Mouse (Mus musculus): ENCODE measurements around the gene Elp1.

Gene Elp1

DNA sequence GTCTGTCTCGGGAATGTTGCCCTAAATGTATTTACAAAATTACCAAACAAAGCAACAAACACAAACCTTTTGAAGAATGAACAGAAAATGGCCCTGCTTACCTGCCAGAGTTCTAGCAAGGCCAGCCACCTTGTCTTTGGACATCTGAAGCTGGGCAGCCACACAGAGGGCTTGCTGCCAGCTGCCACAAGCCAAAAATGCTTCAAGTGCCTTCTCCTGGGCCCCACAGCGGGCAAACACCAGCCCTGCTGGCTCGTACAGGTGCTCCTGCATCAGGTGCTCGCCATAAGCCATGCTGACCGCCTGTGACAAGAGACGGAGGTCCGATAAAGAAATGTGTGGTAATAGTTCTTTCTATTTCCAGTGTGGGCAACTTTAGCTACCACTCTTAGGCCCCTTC lies 33.2 kb downstream of the Elp1 start:
- DNase-seq (ENCODE audit: low spot score in 2 of 2): no peak

DNA sequence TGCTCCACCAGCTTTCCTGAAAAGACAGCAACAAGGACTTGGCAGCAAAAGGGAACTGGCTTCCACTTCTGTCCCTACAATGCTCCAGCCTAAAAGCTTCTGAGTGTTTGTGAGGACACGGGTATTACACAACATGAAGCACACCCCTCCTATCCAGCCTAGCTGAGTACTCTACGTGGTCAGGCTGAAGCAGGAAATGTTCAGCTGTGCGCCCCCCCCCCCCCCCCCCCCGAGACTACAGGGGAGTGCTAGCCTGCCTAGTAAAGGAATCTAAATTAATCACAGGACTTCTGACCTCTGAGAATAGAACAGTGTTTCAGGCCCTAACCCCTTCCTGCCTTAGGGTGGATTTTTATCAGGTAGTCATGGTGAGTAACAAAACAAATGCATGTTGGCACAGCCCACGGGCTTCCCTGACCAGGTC lies 34.3 kb downstream of the Elp1 start:
- no peak for DNase-seq (ENCODE audit: low spot score in 2 of 2)

DNA sequence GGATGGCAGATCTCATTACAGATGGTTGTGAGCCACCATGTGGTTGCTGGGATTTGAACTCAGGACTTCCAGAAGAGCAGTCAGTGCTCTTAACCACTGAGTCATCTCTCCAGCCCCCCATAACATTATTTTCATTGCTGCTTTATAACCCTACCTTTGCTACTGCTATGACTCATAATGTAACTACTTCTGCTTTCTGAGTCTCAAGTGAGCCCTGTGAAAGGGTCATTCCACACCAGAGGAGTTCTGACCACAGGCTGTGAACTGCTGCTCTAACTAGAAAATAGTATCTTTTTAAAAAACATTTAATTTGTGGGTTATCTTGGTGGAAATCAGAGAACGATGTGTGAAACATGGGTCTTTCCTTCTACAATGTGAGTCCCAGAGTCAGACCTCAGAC lies 44.4 kb downstream of the Elp1 start:
- no peak for DNase-seq (ENCODE audit: low spot score in 2 of 2)

DNA sequence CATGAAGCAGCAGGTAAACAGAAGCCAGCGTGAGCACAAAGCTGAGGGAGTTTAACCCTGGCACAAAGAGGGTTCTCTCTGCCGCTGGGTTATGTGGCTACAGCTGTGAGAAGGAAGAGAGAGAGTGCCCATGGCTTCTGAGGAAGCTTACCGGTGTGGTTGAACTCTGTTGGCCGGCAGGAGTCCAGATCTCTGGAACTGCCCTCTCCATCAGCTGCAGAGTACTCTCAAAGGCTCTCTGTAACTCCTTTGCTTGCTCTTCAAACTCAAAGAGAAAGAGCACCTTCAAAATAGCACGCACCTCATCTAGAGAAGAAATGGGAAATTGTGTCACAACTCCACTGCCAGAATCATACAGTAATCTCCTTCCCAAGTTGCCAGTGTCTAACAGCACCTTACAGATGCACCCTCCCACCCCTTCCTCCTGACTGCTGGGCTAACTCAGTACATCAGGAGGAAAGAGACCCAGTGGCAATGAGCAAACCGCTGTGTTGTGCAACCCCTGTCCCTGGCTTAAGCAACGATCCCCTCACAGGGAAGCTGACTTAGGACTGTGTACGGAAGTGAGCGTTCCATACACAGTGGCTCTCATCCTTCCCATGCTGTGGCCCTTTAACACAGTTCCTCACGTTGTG lies 45.0 kb downstream of the Elp1 start:
- peak in 1 of 2 experiments; percentile 31 for DNase-seq (ENCODE audit: low spot score in 2 of 2)

DNA sequence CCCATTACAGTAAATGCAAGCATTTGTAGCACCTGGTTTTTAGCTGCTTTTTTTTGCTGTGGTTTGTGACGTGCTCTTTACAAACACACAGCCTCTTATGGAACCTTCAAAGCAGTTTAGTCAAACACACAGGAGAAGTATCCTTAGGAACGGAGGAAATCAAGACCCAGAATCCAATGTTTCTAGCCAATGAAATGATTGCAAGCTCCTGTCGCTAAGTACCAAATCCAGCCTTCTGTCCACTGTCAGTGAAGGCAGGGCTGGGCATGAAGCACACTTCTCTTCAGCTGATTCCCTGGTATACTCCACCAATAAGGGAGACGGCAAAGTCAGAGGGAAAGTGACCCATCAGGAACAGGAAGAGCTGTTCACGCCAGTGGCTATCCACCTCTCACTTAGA lies 46.1 kb downstream of the Elp1 start:
- no peak for DNase-seq (ENCODE audit: low spot score in 2 of 2)

DNA sequence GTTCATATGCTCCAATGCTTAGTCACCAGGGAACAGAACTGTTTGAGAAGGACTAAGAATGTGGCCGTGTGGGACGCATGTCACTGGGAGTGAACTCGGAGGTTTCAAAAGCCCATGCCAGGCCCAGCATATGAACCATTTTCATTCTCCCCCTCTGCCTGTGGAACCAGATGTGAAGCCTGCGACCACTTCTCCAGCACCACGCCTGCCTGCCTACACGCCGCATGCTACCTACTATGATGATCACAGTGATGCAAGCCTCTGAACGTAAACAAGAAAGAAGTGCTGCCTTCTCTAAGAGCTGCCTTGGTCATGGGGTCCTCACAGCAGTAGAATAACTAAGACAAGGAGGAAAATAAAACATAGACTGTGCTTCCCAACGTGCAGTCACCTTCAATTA lies 54.7 kb downstream of the Elp1 start:
- DNase-seq (ENCODE audit: low spot score in 2 of 2): no peak

DNA sequence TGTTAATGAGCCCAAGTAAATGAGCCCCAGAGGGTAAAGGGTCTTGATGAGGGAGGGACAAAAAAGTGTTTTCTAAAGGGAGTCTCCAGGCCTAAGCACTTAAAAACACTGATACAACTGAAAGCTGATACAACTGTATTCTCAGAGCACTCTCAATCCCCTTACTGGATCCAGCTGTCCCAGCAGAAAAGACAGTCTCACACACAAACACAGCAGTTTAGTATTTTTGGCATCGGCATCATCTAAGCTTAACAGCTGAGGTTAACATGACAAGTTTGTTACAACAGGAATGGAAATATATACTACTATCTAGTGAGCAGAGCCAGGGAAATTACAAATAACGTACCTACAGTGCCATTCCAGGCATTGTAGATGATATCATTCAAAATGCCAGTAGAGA lies 55.8 kb downstream of the Elp1 start:
- DNase-seq (ENCODE audit: low spot score in 2 of 2): no peak

DNA sequence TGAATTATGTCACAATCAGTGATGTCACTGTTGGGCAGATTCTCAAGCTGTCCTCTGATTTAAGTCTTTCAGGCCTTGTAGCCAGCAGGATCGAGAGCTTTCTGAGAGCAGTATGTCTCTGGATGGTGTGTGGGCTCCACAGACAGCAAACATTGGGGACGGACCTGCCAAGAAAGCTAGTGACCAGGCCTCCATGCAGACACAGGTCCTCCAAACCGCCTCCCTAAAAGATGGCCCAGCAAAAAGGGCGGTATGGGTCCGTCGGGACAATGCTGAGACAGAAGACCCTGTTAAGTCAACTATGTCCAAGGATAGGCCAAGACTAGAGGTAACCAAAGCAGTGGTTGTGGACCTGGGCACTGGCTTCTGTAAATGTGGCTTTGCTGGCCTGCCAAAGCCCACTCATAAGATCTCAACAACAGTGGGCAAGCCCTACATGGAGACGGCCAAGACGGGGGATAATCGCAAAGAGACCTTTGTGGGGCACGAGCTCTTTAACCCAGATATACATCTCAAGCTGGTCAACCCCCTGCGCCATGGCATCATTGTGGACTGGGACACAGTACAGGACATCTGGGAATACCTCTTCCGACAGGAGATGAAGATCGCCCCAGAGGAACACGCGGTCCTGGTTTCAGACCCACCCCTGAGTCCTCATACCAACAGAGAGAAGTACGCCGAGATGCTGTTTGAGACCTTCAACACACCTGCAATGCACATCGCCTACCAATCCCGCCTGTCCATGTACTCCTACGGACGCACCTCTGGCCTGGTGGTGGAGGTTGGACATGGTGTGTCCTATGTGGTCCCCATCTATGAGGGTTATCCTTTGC lies 58.6 kb downstream of the Elp1 start, which contains the start of gene Actl7a:
Actl7a (plus strand) TSS at position 51 of the 833 bp plus-strand sequence.
- DNase-seq (ENCODE audit: low spot score in 2 of 2): no peak

DNA sequence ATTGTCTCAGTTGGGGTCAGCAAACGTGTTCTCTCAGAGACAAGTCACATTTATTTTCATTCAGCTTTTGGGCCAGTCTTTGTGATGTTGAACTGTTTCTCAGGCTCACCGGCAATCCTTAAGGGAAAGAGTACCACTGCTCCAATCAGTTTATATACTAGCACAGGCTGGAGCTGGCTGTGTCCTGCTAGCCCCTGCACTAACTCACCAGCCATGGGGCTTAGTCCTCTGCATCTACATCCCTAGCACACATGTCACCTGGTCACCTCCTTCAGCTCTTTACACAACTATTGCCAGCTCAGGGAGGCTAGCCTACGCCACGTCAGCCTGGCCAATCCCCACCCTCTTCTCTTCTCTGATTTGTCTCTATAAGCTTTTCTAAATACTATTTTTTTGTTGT lies 59.4 kb downstream of the Elp1 start:
- no peak for DNase-seq (ENCODE audit: low spot score in 2 of 2)

DNA sequence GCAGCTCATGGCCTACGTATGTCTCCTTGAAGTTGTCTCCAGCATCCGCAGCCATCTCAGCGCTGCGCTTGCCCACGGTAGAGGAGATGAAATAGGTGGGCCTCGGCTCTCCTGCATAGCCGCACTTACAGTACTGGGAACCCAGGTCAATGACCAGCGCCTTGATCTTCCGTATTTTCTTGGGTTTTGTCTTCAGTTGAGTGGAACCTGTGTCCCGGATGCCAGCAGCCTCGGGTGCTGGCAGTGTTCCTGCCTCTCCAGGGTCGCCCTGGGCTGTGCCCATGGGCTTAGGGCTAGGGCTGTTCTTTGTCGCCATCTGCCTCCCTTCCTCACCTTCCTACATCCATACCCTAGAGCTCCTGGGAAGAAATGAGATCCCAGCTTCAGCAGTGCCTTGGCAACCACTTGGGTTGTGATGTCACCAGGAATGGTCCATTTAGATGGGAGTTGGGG lies 61.1 kb downstream of the Elp1 start, which contains the start of gene Actl7b:
Actl7b (minus strand) TSS at position 403 of the 453 bp plus-strand sequence.
- no peak for DNase-seq (ENCODE audit: low spot score in 2 of 2)

DNA sequence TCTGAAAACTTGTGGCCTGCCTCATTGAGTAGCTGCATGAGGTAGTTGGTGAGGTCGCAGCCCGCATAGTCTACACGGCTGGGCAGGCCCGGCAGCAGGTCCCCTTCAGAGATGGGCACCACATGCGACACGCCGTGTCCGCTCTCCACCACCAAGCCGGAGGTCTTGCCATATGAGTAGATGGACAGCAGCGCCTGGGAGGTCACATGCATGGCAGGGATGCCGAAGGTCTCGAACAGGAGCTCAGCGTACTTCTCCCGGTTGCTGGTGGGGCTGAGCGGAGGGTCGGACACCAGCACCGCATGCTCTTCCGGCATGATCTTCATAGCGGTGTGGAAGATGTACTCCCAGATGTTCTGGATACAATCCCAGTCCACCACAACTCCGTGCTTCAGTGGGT lies 61.5 kb downstream of the Elp1 start:
- no peak for DNase-seq (ENCODE audit: low spot score in 2 of 2)

DNA sequence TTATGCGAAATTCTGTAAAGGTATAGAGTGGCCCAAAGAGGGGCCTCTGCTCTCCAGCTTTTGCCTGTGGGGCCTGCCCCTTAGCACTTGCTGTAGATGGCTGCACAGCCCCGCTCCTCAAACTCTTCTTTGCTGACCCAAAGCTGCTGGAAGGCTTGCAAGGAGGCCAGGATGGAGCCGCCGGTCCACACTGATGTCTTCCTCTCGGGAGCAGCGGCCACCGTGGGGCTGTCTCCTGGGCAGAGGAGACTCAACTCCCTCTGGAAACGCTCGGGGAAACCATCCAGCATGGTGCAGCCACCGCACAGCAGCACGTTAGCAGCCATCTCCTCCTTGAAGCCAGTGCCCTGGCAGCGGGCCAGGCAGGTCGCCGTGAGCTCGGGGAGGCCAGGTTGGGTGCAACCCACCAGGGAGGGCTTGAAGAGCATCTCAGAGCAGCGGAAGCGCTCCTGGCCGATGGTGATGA lies 62.1 kb downstream of the Elp1 start, which contains the start of gene Gm26657:
Gm26657 (plus strand) TSS at position 51 of the 466 bp plus-strand sequence.
- no peak for DNase-seq (ENCODE audit: low spot score in 2 of 2)

DNA sequence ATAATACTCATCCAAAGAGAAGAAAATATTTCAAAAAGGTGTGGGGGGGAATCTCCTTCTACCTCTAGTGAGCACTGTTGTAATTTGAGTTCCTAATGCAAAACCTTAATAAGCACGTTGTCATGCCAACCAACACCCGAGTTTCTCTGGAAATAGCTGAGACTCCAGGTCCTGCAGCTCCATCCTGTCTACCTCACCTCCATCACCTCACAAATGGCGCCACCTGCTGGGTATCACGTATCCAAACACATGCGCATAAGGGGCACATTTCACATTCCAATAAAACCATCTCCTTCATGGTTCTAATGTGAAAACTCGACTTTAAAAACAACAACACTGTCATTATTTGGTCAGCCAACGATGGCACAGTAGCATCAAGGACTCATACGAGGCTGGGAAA lies 76.3 kb downstream of the Elp1 start:
- peak in 1 of 2 experiments; percentile 40 for DNase-seq (ENCODE audit: low spot score in 2 of 2)

DNA sequence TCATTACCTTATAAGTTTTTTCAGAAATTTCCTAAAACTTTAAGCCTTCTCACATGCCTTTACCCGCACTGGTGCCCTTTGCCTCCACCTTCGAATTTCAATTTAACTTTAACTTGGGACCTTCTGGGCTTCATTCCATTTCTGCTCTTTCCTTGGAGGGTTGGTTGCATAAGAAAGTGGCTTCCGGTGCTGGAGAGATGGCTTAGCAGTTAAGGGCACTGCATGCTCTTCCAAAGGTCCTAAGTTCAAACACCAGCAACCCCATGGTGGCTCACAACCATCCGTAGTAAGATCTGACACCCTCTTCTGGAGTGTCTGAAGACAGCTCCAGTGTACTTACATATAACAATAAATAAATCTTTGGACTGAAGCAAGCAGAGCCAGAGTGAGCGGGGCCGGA lies 78.9 kb downstream of the Elp1 start:
- DNase-seq (ENCODE audit: low spot score in 2 of 2): no peak

DNA sequence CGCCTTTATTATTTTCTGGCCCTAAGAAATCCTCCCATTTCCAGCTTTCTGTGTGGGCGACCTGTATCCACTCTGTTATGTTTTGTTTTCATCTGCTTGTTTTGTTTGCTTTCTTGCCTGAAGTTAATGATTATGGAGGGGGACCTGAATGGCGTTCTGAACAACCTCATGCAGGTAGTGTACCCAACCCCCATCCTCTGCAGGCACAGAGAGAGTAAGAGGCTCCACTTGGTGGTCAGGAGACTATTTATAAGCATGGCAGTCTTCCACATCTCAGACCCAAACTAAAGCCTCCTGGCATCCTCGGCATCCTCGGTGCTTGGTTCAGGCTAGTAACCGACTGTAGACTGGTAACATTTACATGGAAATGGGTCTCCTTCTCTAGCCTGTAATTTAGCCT lies 79.8 kb downstream of the Elp1 start:
- no peak for DNase-seq (ENCODE audit: low spot score in 2 of 2)

DNA sequence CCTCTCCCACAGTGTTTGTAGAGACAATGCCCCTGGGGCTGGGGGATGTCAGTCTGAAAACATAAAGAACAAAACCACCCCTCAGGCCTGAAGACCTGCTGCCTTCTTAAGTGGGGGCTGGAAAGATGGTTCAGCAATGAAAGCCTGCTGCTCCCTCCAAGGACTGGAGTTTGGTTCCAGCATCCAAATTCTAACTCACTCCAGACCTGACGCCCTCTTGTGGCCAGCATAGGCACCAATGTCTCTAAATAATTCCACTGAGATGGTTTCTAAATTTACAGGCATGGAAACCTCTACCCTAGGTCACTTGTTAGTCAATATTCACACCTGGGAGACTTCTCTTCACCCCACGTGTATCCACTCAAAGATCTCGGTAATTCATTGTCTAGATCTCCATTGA lies 80.7 kb downstream of the Elp1 start:
- peak in 1 of 2 experiments; percentile 35 for DNase-seq (ENCODE audit: low spot score in 2 of 2)

DNA sequence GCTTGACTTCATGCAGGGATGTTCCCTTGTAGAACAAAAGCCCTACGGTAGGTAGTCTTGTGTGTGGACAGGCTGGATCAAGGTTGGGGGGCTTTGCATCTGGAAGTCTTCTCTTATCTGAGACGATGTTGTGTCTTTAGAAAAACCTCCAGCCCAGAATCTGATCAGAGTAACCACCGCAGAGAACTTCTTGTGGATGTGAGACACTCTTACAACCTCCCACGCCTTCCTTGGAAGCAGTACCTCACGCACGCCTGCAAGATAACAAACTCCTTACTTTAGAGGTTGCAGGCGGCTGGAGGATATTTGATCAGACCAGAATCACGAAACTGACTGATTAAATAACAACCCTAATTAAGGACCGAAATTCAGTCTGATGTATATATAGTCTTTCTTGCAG lies 81.7 kb downstream of the Elp1 start:
- DNase-seq (ENCODE audit: low spot score in 2 of 2): no peak

DNA sequence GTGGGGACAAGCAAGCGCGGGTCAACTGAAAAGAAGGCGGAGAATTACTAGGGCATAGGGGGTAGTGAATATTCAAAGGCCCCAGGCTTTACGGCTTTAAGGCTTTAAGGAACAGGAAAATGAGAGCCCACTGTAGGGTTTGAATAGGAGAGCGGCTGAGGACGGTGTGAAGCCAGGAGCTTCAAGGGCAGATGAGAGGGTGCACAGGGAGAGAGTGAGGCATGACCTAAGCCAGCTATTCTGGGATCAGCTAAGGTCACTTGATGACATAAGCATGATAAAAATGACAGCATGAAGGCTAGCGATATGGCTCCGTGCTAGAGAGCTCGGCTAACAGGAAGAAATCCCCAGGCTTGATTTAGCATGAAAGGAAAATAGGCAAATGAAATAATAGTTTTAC lies 82.7 kb downstream of the Elp1 start:
- DNase-seq (ENCODE audit: low spot score in 2 of 2): no peak

DNA sequence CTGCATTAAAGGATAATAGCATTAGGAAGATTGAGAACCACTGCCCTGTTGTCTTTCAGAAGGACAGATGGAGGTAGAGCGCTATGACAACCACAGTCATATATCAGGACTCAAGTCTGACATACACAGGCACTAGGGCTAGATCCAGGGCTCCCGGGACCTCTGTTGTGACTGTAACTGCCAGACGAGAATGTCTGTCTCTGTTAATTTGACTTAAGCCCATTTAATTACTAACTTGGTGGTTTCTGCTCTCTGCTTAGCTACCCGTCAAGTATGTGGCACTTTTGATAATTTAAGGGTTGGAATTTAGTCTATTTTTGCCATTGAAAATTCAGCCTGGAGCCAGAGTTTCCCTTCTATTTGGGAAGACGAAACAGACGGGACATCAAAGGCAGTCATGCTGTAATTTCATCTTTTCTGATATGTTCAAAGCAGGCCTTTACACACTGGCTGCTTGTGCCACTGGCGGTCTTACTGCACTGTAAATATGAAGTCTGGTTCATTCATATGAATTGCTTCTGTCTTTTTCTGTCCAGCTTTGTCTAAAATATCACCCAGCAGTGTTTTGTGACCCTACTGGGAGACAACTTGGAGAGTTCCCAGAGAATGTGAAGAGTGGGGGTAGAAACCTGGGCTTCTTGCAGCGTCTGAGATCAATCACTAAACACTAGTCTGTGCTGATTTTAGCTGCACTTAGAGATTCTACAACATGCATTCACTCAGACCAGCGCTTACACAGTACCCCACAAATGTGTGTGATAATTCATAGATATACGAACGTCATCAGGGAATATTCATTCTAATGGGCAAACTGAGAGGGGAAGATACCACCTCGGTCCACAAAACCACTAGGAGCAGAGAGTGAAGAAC lies 83.3 kb downstream of the Elp1 start:
- DNase-seq (ENCODE audit: low spot score in 2 of 2): no peak

DNA sequence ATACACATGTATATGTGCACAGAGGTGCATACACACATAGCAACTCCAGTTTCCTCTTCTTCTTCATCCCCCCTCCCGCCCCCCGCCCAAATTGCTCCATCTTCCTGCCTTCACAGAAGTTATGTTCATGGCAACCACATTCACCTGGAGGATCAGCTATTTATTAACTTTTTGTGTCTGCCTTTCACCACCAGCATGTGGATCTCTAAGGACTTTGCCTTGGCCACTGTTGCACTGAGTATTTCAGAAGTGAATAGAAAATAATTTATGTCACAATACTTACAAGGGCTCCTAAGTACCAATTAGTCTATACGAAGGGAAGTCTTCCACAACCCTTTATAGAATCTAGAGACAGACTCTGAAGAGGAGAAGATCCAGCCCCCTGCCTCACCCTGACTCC lies 84.2 kb downstream of the Elp1 start:
- DNase-seq (ENCODE audit: low spot score in 2 of 2): no peak

DNA sequence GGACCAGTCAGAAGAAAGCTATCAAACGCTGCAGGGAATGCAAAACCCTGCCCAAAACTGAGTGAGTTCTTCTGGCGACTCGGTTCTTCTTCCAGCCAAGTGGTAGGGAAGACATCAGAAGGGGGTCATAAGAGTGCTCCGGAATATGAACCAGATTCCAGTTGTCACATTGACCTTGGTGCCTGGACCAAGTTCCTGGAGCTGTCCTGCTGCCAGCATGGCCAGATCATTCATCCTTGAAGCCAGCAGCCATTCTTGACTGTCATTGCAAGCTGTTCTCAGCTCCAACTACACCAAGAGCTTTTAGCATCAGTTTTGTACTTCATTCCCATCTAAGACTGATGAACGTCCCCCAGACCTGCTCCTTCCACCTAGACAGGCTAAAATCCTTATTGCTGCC lies 85.3 kb downstream of the Elp1 start:
- no peak for DNase-seq (ENCODE audit: low spot score in 2 of 2)

DNA sequence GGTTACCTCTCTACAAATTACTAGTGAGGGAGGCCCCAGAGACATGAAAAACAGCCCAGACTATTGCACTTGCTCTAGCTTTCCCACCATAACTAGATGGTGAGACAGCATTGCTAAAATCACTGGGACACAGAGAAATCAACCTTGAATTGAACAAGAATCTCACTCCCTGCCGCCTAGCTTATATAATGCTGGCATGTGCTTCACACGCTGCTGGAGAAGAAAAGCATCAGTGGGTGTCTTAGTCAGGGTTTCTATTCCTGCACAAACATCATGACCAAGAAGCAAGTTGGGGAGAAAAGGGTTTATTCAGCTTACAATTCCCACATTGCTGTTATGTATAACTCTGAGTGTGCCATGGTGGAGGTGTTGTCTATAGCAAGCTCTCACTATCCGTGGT lies 89.0 kb downstream of the Elp1 start:
- DNase-seq (ENCODE audit: low spot score in 2 of 2): no peak

Measured in spleen, postnatal 10 days (tissue).